Mouse (Mus musculus) erythroid progenitor cell, adult 5-6 weeks (primary cell): ENCODE data around the gene Etv5. TPM values are rescaled to one million over a fixed set of nuclear protein-coding genes. Genes with fewer than 3 reads are reported as not detected.

Source experiments
- ATAC-seq: replicated peaks from 2 replicates; pipeline ENCODE4 v1.8.0; 2016; ENCODE audit warnings: moderate number of reproducible peaks, mild to moderate bottlenecking, moderate TSS enrichment, inconsistent platforms; ENCODE audit not compliant: poor library complexity, low FRiP score, severe bottlenecking
- total RNA-seq, 2 experiments: library from RNA; stranded (forward) in 1 of 2; stranded (reverse) in 1 of 2; fragments of 150-400 nt in 1 of 2; fragments of 186-747, 209-891 nt in 1 of 2; gene quantifications; 2 replicates each; pipeline versions ENCODE4 v1.2.3 to v1.2.4; 2015 to 2017; ENCODE audit warnings: low replicate concordance in 2 of 2

Etv5 gene
- total RNA-seq, 2 experiments from 2014 or later = 0.45 to 21.4 TPM

GRCm38 (mm10) chr16:22353639-22354038 is 85.9 kb downstream of the Etv5 start:
- ATAC-seq = no peak

GRCm38 (mm10) chr16:22351194-22351593 is 88.3 kb downstream of the Etv5 start:
- no peak for ATAC-seq

DNA sequence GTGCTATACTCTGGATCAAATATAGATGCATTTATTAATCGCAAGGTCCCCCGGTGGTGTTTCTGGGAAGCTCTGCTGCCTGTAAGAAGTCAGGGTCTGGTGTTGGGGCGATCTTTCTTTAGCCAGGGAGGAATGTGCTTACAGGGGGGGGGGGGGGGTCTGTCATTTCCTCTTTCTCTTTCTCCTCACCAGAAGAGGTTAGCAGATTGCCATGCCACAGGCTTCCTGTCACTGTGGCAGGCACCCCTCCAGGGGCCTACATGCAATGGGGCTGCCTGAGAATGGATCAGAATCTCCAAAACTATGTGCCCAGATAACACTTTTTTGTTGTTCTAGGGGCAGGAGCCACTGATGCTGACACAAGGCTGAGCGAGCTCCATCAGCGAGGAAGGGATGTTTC is 89.7 kb downstream of the Etv5 start:
- no peak for ATAC-seq

- ATAC-seq = no peak
Measured at GRCm38 (mm10) chr16:22348478-22349270, 90.8 kb downstream of the Etv5 start.

DNA sequence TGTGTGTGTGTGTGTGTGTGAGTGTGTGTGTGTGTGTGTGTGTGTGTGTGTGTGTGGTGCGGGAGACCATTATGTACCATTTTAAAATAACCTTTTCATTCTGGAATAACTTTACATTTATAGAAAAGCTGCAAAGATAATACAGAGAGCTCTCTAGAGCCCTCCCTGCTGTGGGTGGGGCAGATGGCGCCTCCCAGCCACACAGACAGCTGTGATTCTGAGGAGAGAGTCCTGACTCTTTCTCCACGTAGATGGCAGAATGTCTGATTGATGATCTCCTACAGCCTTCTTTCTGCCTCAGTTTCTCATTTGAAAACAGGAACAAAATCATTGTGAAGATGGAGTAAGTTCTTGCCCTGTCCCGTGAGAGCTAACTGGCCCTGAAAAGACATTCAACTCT is 91.5 kb downstream of the Etv5 start:
- no peak for ATAC-seq

DNA sequence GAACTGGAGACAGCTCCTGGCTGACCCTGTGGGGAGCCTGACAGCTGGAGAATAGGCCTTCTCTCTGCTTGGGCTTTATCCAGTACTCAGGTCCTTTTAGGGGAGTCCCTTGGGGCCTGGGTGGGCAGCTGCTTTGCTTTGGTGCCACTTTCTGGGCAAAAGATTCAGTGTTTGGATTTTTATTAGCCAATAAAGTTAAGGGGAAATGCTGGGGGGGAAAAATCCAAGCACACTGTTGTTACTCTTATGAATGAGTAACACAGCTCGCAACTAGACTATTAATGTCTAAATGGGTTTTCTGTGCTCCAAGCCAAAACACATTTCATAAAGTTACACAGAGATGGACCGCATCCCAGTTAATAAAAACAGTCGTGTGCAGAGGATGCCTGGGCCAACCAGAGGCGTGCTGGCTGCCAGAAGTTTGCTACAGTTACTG is 98.3 kb downstream of the Etv5 start:
- ATAC-seq = no peak

GRCm38 (mm10) chr16:22335781-22336180 is 103.7 kb downstream of the Etv5 start:
- no peak for ATAC-seq

Other genes starting within 250 kb of the Etv5 start
- gene Tra2b, start 173.7 kb downstream of the Etv5 start, total RNA-seq (2015; ENCODE audit: low replicate concordance) = 210 and 235 TPM in 2 replicates
- 317 and 421 TPM in 2 replicates for gene Tra2b, start 173.7 kb downstream of the Etv5 start, total RNA-seq (2017; ENCODE audit: low replicate concordance)
- 4.0 and 6.7 TPM in 2 replicates for gene Dgkg, start 217.5 kb upstream of the Etv5 start, total RNA-seq (2015; ENCODE audit: low replicate concordance)
- gene Dgkg, start 217.5 kb upstream of the Etv5 start, total RNA-seq (2017; ENCODE audit: low replicate concordance) = 1.5 and 4.0 TPM in 2 replicates